Mouse (Mus musculus) kidney, postnatal 0 days (tissue): ENCODE results near the gene Vill. TPM values are rescaled to one million over a fixed set of nuclear protein-coding genes. Genes with fewer than 3 reads are reported as not detected.

Experiments
- ATAC-seq: fragments of 200-750 bp; cut with Nextera tagmentation; replicated peaks from 2 replicates; pipeline ENCODE4 v1.8.0; 2017; ENCODE audit warnings: low read depth, moderate number of reproducible peaks, moderate TSS enrichment, moderate library complexity; ENCODE audit not compliant: low FRiP score
- DNase-seq: peaks from one replicate; pipeline ENCODE4 v3.0.0-alpha.2; 2016; ENCODE audit warnings: low spot score
- H3K27ac ChIP-seq: fragments of 300-500 bp; sonication (generic); 2 replicates; pipeline ENCODE4 v1.5.1; 2014; ENCODE audit warnings: mild to moderate bottlenecking
- H3K27me3 ChIP-seq: fragments of 300-500 bp; sonication (generic); 2 replicates; pipeline ENCODE4 v1.6.1; 2014; ENCODE audit warnings: low read length, mixed read lengths; ENCODE audit not compliant: insufficient read depth
- H3K36me3 ChIP-seq: fragments of 300-500 bp; sonication (generic); 2 replicates; pipeline ENCODE4 v1.6.1; 2014; ENCODE audit warnings: low read length, mixed read lengths; ENCODE audit not compliant: insufficient read depth
- H3K4me1 ChIP-seq: fragments of 300-500 bp; sonication (generic); replicated peaks from 2 replicates; pipeline ENCODE4 v1.6.1; 2014; ENCODE audit warnings: antibody characterized with exemption, low read length, mixed read lengths; ENCODE audit not compliant: insufficient read depth
- H3K4me2 ChIP-seq: fragments of 300-500 bp; sonication (generic); 2 replicates; pipeline ENCODE4 v1.6.1; 2014; ENCODE audit warnings: mild to moderate bottlenecking, low read length, moderate library complexity, mixed read lengths
- H3K4me3 ChIP-seq: fragments of 300-500 bp; sonication (generic); replicated peaks from 2 replicates; pipeline ENCODE4 v1.5.1; 2014; ENCODE audit warnings: low read depth, low read length
- H3K9ac ChIP-seq: fragments of 300-500 bp; sonication (generic); 2 replicates; pipeline ENCODE4 v1.6.1; 2014; ENCODE audit warnings: low read depth, low read length
- H3K9me3 ChIP-seq: fragments of 300-500 bp; sonication (generic); replicated peaks from 2 replicates; pipeline ENCODE4 v1.6.1; 2016; ENCODE audit warnings: low read length, inconsistent platforms, mixed read lengths
- CTCF ChIP-seq: IDR thresholded peaks from 2 replicates; pipeline ENCODE4 v1.5.1; 2016; ENCODE audit warnings: antibody characterized with exemption, low read depth, mild to moderate bottlenecking, moderate library complexity
- WGBS: fragments of 180-500 bp; shearing (Covaris S2); extraction: QIAGEN DNeasy Blood & Tissue Kit; methylation state at CpG from one replicate; pipeline ENCODE4 v1.1.7; 2014; 5-methylcytosine and 5-hydroxymethylcytosine counted together
- polyA plus RNA-seq: library from polyadenylated mRNA; unstranded; fragments of >200 nt; fragmentation: Nextera tagmentation; extraction: Ambion mirVana; gene quantifications from 2 replicates; pipeline ENCODE4 v1.2.1, GENCODE M21; 2015

Vill gene
- polyA plus RNA-seq, 1 experiment from 2014 or later, result 38.8 TPM

DNA sequence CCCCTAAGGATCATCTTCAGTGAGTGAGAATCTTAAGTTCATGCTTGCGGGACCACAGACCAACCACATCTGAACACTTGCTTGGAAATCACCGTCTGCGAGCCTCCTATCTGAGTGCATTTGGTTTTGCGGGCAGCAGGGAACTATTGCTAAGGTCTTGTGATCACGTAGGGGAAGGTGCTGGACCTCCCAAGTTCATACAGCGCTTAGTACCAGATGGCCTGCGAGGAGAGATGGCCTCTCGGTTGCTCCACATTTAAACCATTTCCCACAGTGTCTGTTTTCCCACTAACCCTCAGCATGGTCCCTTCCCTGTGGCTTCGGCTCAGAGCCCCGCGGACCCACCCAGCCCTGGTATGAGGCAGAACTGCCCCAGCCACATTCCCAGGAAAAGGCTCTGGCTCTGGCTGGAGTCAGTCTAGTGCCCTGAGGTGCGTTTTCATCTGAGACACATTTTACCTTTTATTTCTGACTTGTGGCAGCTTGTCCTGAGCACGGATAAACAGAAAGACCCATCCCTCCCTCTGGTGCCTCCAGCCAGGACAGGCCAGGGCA, 42.3 kb upstream of the Vill start:
- H3K36me3 ChIP-seq, result peaks cover 29% of the 10 kb centered on the region; the same call in 1 of the 2 replicates
- ATAC-seq (no peak; the same call in 1 of the 2 replicates), DNase-seq (no peak)
- no peak overlapping the region for H3K27ac ChIP-seq
- H3K9ac ChIP-seq, result no peak overlapping the region
- H3K4me3 ChIP-seq, result no peak overlapping the region
- no peak overlapping the region for H3K4me2 ChIP-seq
- H3K4me1 ChIP-seq, result peaks cover 10% of the 10 kb centered on the region
- no peaks in the 10 kb centered on the region for H3K27me3 ChIP-seq
- WGBS, result 77% methylated on average over 13 of the region's 13 CpGs
- no peak for TF ChIP-seq CTCF
- no peaks in the 10 kb centered on the region for H3K9me3 ChIP-seq

DNA sequence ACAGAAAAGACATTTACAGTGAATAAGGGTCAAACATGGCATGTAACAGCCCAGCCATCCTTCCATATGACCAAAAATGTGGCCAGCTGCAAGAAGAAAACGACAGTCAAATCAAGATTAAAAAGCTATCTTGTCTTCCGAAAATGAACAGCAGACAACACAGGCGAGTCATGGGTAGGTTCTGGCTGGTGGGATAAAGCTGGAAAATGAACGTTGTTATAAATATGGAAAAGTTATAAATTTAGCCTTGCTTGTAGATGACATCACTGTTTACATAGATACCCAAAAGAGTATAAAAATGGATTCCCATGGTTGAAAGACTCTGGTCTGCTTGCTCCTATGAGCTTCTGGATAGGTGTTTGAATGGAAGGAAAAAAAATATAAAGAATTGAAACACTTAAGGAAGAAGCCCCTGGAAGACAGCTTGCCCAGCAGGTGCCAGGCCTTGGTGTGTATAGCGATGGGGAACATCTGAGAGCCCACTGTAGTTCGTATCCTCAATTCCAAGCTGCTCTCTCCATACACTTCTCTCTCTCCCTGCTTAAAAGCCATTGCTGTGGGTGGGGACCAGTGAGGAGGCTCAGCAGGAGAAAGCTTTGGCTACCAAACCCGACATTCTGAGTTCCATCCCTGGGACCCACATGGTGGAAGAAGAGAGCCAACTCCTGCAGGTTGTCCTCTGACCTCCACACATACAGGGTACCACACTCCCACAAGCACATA, 35.6 kb upstream of the Vill start:
- Histone ChIP-seq H3K4me3 (no peak overlapping the region), H3K27ac (no peak overlapping the region), H3K4me2 (no peak overlapping the region), H3K9me3 (no peaks in the 10 kb centered on the region), H3K4me1 (0 out of 2 replicates have a peak, but pooled peaks cover under 1% of the 10 kb centered on the region), H3K36me3 (peaks cover 42% of the 10 kb centered on the region), H3K9ac (no peak overlapping the region), H3K27me3 (no peaks in the 10 kb centered on the region)
- no peak for TF ChIP-seq CTCF
- WGBS, result 85% methylated on average over 7 of the region's 7 CpGs
- no peak for DNase-seq
- ATAC-seq, result no peak

DNA sequence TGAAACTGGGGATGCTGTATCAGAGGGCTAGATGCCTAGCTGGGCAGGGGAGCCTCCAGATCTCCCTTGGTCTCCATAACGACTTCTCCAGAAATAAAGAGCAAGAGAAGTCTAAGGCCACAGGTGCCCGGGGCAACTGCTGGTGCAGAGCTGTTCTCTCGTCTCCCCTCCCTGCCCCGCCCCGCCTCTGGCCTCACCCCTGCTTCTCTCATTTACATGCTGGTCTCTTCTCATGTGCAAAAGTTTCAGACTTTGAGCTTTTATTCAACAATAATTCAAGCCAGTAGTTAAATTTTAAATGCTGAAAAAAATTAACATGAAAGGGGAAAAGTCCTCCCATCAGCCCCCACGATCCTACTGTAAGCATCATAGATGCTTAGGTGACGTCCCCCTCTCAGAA, 30.8 kb upstream of the Vill start:
- ATAC-seq, result no peak

DNA sequence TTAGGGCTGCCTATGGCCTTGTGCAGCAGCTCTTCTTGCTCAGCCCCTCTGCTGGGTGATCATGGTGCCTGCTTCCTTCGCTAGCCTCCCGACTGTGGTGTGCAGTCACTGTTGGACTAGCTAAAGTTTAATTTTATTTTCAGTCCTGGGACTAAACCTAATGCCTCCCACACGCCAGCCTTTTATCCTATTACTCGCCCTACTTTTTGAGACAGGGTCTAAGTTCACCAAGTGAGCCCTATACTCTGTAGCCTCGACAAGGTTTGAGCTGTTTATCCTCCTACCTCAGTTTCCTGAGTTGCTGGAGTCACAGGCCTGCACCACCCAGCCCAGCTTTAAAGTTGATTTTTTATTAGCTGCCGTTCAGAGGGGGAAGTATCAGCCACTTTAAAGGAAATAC, 27.3 kb upstream of the Vill start:
- peak overlapping the region; percentile 75 for H3K27ac ChIP-seq
- no peak; the same call in 1 of the 2 replicates for TF ChIP-seq CTCF
- DNase-seq (peak; percentile 51), ATAC-seq (peak; percentile 33; the same call in 1 of the 2 replicates)
- no peak overlapping the region for H3K4me2 ChIP-seq
- H3K27me3 ChIP-seq, result no peaks in the 10 kb centered on the region
- peaks cover 21% of the 10 kb centered on the region; the same call in 1 of the 2 replicates for H3K36me3 ChIP-seq
- peaks cover 27% of the 10 kb centered on the region for H3K4me1 ChIP-seq
- no peak overlapping the region for H3K4me3 ChIP-seq
- H3K9me3 ChIP-seq, result no peaks in the 10 kb centered on the region
- H3K9ac ChIP-seq, result peak overlapping the region; percentile 6; the same call in 1 of the 2 replicates
- 23% methylated on average over 6 of the region's 6 CpGs for WGBS

More for the DNA sequence above, 30.8 kb upstream of the Vill start:
- TF ChIP-seq CTCF, result no peak
- 58% methylated on average over 7 of the region's 7 CpGs for WGBS
- H3K4me1 ChIP-seq, result peaks cover 24% of the 10 kb centered on the region
- no peaks in the 10 kb centered on the region for H3K27me3 ChIP-seq
- DNase-seq, result no peak
- H3K9me3 ChIP-seq, result no peaks in the 10 kb centered on the region
- H3K4me2 ChIP-seq, result no peak overlapping the region
- no peak overlapping the region for H3K4me3 ChIP-seq
- H3K9ac ChIP-seq, result no peak overlapping the region
- H3K27ac ChIP-seq, result no peak overlapping the region
- peaks cover 21% of the 10 kb centered on the region for H3K36me3 ChIP-seq

DNA sequence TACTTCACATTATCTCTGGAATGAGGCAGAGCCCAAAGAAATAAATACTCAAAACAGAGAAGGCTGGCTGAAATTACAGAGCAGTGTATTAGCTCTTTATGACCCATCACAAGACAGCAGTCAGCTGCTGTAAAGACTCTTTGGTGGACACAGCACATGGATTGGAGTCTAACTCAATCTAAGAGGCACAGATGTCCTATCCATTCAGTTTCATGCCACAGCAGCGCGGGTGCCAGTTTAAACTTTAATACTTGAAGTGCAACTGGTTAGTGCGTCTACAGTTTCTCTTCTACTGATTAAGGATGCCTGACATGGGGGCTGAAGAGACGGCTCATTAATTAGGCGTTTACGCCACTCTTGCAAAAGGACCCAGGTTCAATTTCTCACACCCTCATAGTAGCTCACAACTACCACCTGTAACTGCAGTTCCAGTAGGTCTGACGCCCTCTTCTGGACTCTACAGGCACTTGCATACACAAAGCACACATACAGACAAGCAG, 26.7 kb upstream of the Vill start:
- Histone ChIP-seq H3K9me3 (no peaks in the 10 kb centered on the region), H3K9ac (no peak overlapping the region), H3K36me3 (peaks cover 21% of the 10 kb centered on the region; the same call in 1 of the 2 replicates), H3K4me1 (peaks cover 27% of the 10 kb centered on the region), H3K27ac (peak overlapping the region; percentile 75), H3K4me3 (no peak overlapping the region), H3K27me3 (no peaks in the 10 kb centered on the region), H3K4me2 (no peak overlapping the region)
- 39% methylated on average over 7 of the region's 7 CpGs for WGBS
- peak; percentile 53; the same call in 1 of the 2 replicates for TF ChIP-seq CTCF
- peak; percentile 55 for ATAC-seq
- DNase-seq, result peak; percentile 89

DNA sequence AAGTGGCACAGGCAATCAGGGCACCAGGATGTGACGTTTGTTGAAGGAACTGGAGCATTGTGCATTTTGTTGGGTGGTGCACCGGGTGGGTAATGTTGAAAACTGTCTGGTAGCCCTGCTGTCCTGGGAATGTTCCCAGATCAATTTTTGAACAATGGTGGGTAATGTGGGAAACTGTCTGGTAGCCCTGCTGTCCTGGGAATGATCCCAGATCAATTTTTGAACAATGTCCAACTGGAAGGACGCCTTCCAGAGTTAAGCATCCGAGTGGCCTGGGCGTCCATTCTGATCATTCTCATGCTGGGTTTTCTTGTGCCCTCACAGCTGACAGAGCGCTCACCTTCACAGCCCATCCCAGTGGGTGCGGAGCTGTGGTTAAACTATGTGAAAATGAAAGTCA, 25.2 kb upstream of the Vill start:
- no peak overlapping the region for H3K4me2 ChIP-seq
- 90% methylated on average over 7 of the region's 7 CpGs for WGBS
- ATAC-seq (no peak), DNase-seq (no peak)
- no peak overlapping the region for H3K9ac ChIP-seq
- no peak overlapping the region for H3K27ac ChIP-seq
- H3K27me3 ChIP-seq, result no peaks in the 10 kb centered on the region
- no peak for TF ChIP-seq CTCF
- H3K9me3 ChIP-seq, result no peaks in the 10 kb centered on the region
- peaks cover 24% of the 10 kb centered on the region; the same call in 1 of the 2 replicates for H3K36me3 ChIP-seq
- peaks cover 28% of the 10 kb centered on the region for H3K4me1 ChIP-seq
- H3K4me3 ChIP-seq, result no peak overlapping the region
